Mouse (Mus musculus) thymus, adult 18-20 months (tissue): ENCODE data around the gene Rara.

Source experiments
- DNase-seq, 2 experiments: peaks; one replicate each; pipeline ENCODE4 v3.0.0; 2022; ENCODE audit warnings: mixed read lengths in 2 of 2

Rara gene

DNA sequence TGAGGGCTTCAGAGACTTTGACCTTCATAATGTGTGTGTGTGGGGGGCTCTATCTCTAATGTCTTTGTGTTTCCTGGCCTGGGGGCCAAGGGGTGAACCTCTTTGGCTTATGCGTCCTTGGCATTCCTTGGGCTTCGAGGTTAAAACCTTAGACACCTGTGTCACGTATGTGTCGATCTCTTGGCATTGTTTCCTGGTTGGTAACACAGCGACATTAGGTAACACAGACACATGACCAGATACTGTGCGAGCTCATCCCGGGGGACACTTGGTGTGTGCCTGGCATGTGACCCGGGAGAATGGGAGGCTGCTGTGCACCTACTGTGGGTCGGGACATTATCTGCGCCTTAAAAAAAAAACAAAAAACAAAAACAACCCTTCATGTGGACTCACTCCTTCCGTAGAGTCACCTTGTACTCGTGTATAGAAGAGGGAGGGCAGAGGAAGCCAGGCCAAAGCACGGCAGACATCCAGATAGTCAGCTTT lies 26.3 kb downstream of the Rara start:
- DNase-seq = no peak

DNA sequence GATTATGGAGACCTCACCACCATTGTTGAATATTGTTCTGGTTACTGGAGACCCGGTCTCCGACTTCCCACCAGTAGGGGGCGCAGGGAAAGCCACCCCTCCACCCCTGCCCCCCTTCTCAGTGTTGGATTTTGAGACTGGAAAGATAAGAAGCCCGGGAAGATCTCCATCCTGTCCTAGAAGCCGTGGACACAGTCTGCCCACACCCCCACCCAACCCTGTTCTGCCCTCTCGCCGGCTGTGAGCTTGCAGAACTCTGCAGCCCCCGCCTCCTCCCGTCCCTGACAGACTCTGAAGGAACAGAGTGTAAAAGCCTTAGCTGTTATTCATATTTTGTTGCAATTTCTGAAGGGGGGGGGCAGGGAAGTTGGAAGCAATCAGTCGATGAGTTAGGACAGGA lies 26.8 kb downstream of the Rara start:
- DNase-seq = no peak

DNA sequence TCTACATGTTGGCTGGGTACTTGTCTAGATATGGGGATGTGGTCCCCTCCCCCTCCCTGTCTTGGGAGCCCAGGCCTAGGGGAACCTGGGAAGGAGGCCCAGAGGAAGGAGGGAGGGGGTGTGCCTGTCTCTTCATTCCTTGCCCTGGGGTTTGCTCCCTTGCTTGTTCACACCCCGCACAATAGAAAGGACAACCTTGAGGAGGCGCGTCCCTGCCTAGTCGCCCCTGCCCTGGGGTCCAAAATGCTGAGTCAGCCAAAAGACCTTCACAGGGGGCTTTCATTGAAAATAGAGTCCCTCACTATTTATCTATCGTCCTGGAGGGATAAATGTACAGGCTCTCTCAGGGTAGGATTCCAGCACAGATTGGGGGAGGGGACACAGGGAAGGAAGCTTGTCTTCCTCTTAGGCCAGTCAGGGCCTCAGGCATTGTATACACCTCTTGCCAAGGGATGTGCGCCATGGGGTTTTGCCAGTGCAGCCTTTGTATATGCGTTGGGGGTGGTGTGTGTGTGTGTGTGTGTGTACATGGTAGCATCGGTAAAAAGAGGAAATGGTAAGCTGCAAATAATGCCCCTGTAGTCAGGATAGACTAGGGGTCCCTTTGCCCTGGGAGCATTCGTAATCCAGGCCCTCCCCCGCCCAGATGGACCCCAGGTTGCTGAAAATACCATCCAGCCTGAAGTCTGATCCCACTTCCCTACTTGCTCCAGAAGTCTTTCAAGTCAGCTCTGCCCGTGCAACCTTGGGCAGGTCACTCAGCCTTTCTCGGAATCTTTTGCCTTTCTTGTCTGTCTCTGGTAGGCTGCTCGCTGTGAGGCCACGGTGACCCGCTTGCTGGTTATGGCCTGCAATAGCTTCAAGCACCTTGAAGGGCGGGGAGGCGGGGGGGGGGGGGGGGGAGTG lies 27.4 kb downstream of the Rara start:
- DNase-seq = peak in 1 of 2 experiments; percentile 1

DNA sequence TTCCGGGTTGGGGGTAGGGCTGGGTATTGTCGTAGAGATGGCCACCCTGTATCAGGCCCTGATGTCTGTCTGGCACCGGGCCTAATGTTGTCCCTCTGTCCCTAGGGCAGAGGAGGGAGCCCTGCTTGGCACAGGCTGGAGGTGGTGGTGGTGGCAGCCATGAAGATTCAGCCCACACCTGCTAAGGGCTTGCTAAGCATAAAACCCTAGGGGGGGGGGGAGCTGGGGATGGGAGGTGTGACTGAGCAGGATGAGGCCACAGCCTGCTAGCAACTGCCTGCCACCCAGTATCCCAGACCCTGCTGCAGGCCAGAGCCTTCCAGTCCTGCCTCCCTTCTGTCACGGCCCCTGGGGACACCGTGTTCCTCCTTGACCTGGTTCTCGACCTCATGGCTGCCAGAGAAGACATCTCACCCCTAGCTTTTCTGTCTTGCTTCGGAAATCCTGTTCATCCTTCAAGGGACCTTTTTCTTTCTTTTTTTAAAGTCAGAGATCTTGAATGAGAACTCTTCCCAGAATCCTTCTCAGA lies 28.2 kb downstream of the Rara start:
- peak; percentile 1 to 14 for DNase-seq

DNA sequence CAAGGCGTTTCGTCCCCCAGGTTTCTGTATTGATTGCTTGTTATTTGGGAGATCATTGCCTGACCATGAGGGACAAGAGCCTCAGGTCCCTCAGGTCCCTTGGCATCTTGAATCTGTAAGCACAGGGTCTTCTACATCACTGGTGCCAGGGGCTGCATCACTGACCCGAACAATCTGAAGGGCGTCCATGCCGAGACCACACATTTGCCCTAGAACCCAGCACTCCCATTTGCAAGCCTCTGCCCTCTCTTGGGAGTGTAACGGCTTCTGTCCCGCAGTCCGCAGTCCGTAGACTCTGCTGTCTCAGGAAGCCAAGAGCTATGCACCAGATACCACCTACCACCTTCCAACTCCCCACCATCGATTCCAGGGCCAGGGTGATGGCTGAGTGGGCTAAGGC lies 28.7 kb downstream of the Rara start:
- no peak for DNase-seq

DNA sequence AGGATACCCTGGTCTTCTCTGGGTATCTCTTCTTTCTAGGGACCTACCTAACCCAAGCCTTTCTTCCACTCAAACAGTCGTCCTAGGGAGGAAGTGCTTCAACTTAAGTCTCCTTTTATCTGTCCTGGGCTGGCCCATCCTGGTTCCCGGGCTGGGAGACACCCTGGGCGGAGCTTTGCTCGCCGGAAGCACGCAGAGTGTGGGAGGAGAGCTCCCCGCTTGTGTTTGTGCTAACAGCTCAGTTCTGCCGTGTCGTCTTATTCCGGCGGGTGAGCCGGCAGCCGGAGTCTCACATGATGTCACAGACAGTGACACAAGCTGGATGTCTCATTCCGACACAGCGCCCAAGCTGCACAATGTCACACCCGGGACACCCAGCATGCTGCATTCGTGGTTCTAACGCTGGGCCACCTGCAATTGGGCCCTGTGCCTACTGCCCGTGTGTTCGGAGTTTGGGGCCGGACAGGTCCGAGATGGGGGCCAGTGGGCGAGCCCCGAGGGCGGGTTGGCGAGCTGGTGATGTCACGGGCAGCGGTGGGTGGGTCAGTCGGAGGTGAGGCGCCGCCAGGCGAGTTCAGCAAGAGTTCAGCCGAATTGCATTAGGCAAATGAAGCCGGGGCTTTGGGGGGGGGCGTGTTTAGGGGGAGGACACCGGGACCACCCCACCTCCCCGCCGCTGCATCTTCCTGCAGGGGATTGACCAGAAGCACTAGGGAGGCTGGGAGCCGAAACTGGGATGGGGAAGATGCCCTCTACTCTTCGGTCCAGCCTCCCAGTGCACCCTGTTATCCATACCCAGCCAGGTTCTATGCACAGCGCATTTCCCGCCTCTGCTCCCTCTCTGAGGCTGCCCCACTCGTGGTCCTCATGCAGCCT lies 32.1 kb downstream of the Rara start:
- DNase-seq = peak; percentile 82 to 88

DNA sequence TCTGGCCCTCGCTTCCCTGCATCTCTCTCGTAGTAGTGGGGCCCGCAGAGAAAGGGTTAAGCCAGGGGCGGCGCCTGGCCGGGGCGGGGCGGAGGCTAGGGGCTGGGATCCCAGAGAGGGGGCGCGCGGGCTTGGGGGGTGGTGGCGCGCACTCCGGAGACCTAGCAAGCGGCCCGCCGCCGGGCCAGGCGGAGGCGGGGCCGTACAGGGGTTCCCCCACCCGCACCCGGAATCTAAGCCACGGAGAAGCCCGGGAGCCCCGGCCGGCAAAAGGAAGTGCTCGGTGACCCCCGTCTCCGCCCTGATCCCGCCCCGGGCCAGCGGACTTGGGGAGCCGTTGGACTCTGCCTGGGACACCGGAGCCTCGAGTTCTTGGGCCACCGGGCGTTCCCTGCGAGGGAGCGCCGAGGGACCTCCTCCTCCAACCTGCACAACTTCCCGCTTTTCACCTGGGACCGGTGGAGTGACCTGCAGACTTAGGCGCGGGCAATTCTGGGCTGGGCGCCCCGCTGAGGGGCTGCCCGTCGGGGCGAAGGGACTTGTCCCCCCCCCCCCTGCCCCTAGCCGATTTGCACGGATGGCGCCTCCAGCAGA lies 32.8 kb downstream of the Rara start:
- DNase-seq = peak; percentile 74 to 75

DNA sequence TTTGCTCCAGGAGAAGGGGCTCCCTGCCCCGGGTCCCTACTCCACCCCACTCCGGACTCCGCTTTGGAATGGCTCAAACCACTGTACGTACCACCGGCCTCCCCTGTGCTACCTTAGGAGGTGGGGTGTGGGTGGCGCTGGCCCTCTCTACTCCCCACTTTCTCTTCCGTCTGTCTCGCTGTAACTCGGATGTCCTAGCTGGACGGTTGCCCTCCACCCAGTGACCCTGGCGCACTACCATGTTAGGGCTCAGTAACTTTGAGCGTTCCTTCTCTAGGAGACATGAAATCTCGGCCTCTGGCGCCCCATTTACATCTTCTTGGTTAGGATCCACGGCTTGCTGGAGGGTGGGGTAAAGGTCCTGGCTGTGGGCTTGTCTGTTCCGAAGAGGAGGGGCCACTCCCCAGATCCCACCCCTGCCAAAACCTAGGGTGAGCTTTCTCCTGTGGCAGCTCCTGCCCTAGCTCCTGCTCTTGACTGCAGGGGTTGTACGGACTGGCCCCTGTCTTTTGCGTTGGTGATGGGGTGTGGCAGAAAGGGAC lies 33.5 kb downstream of the Rara start:
- peak in 1 of 2 experiments; percentile 47 for DNase-seq

DNA sequence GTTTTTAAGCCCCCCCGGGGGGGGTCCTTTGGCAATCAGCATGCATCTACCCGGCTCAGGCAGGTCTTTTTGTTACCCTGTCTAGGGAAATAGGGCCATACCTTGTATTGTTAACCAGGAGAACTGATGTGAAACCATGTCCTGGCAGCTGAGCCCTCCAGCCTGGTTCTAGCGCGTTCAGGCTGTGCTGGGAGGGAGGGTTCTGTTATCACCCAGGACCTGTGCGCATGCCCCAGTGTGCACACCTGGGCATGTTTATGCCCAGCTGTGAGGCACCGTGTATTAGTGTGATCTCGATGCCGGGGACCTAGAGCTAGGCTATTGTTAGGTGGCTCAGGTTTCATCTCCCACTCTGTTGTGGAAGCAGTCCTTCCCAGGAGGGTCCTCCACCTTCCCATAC lies 34.1 kb downstream of the Rara start:
- DNase-seq = peak in 1 of 2 experiments; percentile 46

DNA sequence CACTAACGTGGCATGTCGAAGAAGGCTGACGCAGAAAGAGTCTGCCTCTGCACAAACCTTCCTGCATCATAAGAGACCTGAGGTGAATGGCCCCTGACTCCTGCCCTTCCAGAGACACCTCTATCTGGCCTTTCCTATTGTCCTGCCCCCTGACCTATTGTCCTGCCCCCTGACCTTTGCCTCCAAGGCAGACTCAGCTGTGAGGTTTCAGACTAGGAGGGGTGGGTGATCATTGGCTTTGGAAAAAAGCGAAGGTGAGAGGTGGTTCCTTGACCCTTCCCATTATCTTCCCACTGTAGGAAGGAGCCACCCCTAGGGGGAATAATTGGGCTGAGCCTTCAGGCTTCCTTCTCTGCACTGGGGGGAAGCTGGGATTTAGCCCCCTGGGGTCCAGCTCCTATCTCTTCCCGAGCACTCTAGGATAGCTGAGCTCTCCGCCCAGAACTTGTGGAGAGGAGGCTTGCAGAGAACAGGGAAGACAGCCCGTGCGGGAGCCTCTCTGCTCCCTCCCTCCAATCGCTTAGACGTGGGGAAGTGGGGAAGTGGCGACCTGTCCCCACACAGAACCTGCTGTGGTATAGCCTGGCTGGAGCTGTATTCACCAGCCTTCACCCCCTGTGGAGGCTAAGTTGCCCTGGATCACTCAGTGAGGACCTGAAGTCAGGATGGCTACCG lies 34.9 kb downstream of the Rara start:
- DNase-seq = peak in 1 of 2 experiments; percentile 26

DNA sequence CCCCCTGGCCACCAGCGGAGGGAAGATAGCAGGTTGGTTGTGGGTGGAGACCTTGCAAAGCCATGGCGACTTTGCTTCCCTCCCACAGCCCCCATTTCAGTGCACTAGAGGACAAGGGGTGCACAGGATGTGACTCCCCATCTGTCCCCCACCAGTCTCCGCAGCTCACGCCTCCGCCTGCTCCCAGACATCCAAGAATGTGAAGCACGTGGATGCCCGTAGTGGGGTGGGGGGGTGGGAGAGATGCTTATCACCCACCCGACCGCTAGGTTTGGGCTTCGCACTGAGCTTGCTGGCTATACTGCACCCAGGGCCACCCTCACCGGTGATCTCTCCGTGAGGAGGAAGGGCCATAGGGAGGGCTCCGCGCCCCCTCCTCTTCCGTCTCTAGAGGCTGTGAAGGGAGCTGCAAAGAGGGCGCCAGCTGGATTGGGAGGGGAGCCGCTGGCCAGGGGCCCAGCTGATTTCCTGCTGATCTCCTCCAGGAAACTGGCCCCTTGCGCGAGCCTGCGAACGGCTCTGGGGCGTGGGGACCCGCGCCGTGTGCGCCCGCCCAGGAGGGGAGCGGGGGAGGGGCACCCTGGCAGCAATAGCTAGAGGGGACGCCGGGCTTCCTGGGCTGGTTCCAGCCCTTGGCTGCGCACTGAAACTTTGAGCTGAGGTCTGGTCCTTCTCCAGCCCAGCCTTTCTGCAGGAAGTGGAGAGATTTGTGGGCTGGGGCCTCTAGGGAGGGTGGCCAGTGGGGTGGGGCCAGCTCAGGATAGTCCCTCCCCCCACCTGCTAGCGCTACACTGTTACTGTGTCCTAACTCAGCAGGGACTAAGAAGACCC lies 35.8 kb downstream of the Rara start:
- peak; percentile 65 to 73 for DNase-seq

DNA sequence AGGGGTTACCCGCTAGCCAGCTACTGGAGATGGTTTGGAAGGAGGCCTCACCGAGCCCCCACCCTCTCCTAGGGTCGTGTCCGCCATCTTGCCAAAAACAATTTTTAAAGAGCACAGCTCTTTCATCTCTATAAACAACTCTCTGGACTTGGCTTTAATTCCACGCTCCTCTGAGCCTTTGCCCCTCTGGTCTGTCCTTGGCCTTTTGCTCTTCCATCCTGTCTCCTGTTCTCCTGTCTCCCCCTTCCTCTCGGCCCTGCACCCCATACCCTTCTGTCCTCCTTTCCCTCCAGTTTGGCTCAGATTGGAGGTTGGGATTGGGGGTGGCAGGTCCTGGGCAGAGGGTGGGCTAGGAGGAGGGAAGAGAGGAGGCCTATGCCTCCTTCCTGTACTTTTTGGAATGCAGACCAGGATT lies 36.6 kb downstream of the Rara start:
- no peak for DNase-seq

DNA sequence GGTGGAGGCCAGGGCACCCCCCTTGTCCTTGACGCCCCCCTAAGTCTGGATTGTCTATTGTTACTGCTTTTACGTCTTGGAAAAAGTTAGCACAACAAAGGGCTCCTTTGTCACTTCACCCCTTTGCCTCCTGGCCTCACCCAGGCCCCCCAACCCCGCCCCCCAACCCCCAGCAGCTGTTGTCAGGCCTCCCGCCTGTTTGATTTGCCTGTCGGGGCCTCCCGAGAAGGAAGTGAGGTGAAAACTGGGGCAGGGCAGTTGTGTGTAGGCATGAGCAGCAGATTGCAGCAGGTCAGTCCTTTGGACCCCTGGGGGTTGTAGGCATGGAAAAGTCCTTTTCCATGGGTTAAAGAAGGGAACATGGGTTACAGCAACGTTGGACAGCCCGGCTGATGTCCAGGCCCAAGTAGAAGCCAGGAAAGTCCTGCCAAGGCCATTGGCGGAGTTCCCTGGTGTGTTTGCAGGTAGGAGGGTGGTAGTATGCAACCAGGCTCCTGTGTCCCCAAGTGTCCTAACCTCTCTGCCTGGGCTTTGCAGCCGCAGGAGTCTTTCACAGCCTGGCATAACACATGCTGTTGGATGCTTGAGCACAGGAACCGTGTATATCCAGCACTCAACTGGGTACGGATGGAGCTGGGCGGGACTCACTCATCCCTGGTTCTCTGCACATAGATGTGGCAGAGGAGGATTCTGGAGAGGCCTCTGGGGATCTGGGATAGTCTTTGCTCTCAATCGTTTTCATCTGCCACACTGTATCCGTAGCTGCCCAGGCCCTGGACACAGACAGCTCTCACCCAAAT lies 37.2 kb downstream of the Rara start:
- DNase-seq = peak in 1 of 2 experiments; percentile 72

DNA sequence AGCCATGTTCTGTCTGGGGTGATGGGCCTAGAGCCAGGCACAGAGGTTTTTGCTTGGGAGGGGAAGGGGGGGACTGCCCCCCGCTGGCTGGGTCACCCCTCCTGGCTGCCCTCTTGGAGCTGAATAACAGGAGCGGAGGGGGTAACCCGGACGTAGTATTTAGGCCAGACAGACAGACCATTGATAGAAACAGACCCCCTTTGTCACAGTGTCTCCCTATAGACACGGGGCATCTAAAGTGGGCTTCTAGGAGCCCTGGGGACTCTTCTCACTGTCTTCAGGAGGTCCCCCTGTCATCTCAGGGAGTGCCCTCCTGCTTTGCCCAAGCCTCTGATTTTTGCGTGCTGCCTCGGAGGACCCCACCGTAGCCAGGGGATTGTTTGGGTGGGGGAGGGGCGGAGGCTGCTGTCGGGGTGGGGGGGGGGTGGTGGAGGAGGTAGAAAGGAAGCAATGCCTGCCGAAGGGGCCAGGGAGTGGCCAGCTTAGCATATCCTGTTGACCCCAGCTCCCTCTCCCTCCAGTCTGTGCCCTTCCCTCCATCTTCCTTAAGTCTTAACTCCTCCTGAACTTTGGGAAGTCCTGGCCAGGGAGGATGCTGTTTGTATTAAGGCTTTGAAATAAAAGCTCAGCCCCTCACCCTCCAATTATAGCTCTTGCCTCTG lies 37.9 kb downstream of the Rara start:
- DNase-seq = no peak

DNA sequence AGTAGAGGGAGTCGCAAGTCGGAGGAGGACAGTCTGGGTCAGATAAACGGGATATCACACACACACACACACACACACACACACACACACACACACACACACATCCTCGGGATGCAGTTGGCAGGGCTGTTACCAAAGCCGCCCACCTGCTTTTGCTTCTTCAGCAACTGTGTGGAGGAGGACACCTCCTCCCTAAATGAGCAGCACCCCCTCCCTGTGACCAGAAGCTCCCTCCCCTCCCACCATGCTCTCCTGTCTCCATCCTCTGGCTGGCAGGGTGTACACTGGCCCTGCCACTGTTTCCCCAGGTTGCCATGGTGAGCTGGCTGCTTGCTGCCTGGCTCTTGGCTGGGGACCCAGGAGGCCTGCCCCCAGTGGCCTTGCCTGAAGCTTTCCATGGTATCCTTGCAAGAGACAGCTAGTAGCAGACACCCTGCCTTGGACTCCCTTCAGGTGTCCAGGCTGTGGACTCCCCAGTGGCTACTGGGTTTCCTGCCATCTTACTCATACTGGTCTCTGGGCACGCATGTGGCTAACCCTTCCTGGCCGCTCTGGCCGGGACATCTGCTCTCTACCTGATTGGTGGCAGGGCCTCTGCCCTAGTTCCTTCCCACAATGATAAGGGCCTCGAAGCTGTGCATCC lies 39.0 kb downstream of the Rara start:
- peak in 1 of 2 experiments; percentile 45 for DNase-seq

DNA sequence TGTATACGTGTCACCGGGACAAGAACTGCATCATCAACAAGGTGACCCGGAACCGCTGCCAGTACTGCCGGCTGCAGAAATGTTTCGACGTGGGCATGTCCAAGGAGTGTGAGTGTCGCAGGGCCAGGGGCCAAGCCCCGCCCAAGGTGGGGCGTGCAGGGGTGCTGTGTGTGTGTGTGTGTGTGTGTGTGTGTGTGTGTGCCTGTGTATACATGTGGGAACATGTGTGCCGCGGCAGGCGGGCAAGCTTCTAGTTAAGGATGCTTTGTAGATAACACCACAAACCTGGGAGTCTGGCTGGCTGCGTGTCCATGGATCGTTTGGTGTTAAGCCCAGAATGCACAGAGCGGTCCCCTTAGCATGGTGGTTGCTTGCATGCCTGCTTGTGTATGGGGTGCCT lies 40.5 kb downstream of the Rara start:
- no peak for DNase-seq

DNA sequence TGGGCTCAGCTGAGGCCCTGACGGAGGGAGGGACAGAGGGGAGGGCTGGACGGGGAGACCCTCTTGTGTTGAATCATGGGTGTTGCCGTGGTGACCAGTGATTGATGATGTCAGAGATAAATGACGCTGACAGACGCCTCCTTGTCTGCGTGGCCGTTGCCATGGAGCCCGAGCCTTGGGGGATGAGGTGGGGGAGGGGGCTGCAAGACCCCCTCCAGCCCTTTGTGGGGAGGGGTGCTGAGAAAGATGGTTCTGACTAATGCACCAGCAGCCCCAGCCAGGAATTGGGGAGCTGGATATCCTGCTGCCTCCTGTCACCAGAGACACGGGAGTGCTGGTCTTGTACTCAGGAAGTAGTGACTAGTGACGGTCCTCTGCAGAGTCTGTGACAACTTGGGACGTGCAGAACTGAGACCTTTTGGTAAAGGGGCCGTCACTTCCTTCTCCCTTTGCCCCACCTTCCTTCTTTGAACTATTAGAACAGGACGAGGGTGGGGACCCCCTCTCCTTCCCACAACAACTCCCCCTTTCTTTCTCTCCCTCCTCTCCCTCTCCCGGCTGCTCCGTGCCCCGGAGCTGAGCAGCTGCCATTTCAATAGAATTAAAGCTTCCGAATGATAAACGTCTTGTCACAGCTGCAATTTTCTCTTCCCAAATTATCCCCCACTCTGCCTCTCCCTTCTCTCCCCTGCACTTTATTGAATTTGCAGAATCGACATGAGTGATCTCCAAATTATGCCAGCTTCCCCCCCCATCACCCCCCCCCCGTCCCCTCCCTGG lies 41.3 kb downstream of the Rara start:
- DNase-seq = peak in 1 of 2 experiments; percentile 17

DNA sequence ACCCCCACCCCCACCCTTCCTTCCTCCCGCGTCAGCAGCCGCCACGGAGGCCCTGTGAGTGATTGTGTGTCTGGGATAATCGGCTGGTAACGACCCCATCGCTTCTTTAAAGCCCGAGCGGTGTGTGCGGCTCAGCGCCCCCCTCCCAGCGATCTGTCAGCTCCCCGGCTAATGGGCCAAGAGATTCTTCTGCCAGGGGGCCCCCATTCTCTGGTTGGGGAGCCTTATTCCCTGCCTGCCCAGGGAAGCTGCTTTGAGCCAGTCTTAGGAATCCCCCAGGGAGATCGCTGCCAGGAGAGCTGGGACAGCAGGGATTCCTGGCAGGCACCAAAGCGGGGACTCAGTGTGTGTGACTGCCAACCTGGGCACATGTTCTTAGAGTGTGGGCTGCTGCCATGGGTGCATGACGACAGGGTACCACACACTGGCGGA lies 41.9 kb downstream of the Rara start:
- DNase-seq = peak in 1 of 2 experiments; percentile 14
